8 mouse cellular contexts compared by ENCODE assay signal in the genomic region with DNA sequence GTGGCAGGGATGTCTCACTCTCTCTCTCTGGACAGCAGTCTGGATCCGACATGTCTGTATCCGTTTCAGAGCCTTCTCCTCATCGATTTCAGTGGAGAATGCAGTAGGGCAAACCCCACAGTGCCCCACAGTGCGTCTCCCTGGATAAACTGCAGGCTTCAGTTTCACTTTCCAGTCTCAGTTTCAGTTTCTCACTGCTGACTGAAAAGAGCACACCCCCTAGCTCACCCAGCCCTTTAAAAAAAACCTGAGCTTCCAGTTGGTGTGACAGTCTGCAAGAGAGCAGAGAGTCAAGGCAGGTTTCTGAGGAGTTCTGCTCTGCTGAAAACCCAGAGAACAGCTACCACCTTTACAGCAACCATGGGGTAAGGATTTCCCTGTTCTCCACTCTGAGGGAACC. TPM values are rescaled to one million over a fixed set of nuclear protein-coding genes. Genes with fewer than 3 reads are reported as not detected.
DNase-seq lines count a peak whose midpoint lies in the region; ATAC-seq lines count a peak whose summit lies in the region.

A gene (minus strand): TSS at position 121 of the 400 bp plus-strand sequence.
A gene (plus strand): TSS at position 249 of the 400 bp plus-strand sequence.

- H3K4me1 ChIP-seq in hindbrain, embryonic 13.5 days (replicated peaks) = no peaks in the 10 kb centered on the region
- no peaks in the 10 kb centered on the region for H3K4me1 ChIP-seq in hindbrain, embryonic 14.5 days (replicated peaks; ENCODE audit: control insufficient read depth, insufficient read depth, low read length)

- no peak within 1 kb of the TSS for H3K4me2 ChIP-seq in hindbrain, embryonic 13.5 days
- no peak within 1 kb of the TSS for H3K4me2 ChIP-seq in hindbrain, embryonic 14.5 days (replicated peaks)

- no peaks in the 10 kb centered on the region for H3K9me3 ChIP-seq in hindbrain, embryonic 13.5 days
- H3K9me3 ChIP-seq in hindbrain, embryonic 14.5 days (ENCODE audit: control insufficient read depth, low read length) = no peaks in the 10 kb centered on the region

- no peak within 1 kb of the TSS for H3K9ac ChIP-seq in hindbrain, embryonic 13.5 days
- no peak within 1 kb of the TSS for H3K9ac ChIP-seq in hindbrain, embryonic 14.5 days

- ATAC-seq in hindbrain, embryonic 13.5 days (ENCODE audit: low FRiP score) = no peak
- ATAC-seq in hindbrain, embryonic 14.5 days (ENCODE audit: low FRiP score) = no peak

- H3K27ac ChIP-seq in hindbrain, embryonic 13.5 days = no peak within 1 kb of the TSS
- H3K27ac ChIP-seq in hindbrain, embryonic 14.5 days = no peak within 1 kb of the TSS

- no peak within 1 kb of the TSS for H3K4me3 ChIP-seq in hindbrain, embryonic 13.5 days
- no peak within 1 kb of the TSS for H3K4me3 ChIP-seq in hindbrain, embryonic 14.5 days (replicated peaks; ENCODE audit: low read length)

- DNase-seq in heart, adult 11 months = peak; percentile 95
- DNase-seq in heart, postnatal 25 days (ENCODE audit: low spot score) = no peak
- peak; percentile 75 for DNase-seq in NIH3T3 (ENCODE audit: low read depth)
- peak; percentile 90 for DNase-seq in induced T-regulatory cell, adult 2 months (ENCODE audit: low read depth)
- DNase-seq in lung, postnatal 25 days (ENCODE audit: low spot score) = peak; percentile 57
- no peak for DNase-seq in hindbrain, embryonic 14.5 days (ENCODE audit: low spot score)
- DNase-seq in layer of hippocampus, postnatal 10 days (ENCODE audit: low spot score in 2 of 2) = no peak

- intact Hi-C loops in heart, postnatal 25 days (cut with DNase I) = no loop called here

- H3K36me3 ChIP-seq in hindbrain, embryonic 13.5 days = no peaks in the 10 kb centered on the region
- H3K36me3 ChIP-seq in hindbrain, embryonic 14.5 days (replicated peaks; ENCODE audit: control insufficient read depth, insufficient read depth) = no peaks in the 10 kb centered on the region

- no peaks in the 10 kb centered on the region for H3K27me3 ChIP-seq in hindbrain, embryonic 13.5 days
- H3K27me3 ChIP-seq in hindbrain, embryonic 14.5 days (ENCODE audit: control insufficient read depth, insufficient read depth, low read length) = no peaks in the 10 kb centered on the region

- WGBS in hindbrain, embryonic 13.5 days = 64% methylated on average over 4 of the region's 4 CpGs
- 73% methylated on average over 4 of the region's 4 CpGs for WGBS in hindbrain, embryonic 14.5 days

RNA-seq across cellular contexts. Expression of the first gene that starts in this region (rescaled TPM):
- 1 to 10 TPM; 1.2 to 1.5 TPM for total RNA-seq in heart, postnatal 25 days (2021)
- polyA plus RNA-seq in hindbrain, embryonic 13.5 days (2015; fragmentation: Nextera tagmentation; extraction: Ambion mirVana) = 0.22 and 0.39 TPM in 2 replicates
- 0.07 and 0.44 TPM in 2 replicates for polyA plus RNA-seq in hindbrain, embryonic 14.5 days (2014; fragmentation: Nextera tagmentation; extraction: Ambion mirVana)
- under 1 TPM; 0.22 to 0.27 TPM for total RNA-seq in layer of hippocampus, postnatal 10 days (2021)

RNA-seq across cellular contexts. Expression of the second gene that starts in this region (rescaled TPM):
- total RNA-seq in heart, postnatal 25 days (2021) = 1 to 10 TPM; 1.4 TPM
- 0.23 and 0.34 TPM in 2 replicates for polyA plus RNA-seq in hindbrain, embryonic 13.5 days (2015; fragmentation: Nextera tagmentation; extraction: Ambion mirVana)
- polyA plus RNA-seq in hindbrain, embryonic 14.5 days (2014; fragmentation: Nextera tagmentation; extraction: Ambion mirVana) = 0.13 and 0.54 TPM in 2 replicates
- total RNA-seq in layer of hippocampus, postnatal 10 days (2021) = under 1 TPM; 0.11 to 0.14 TPM

Comparison
In these comparisons a context has a peak if more than half of its experiments do, and no peak if none do; other contexts are left out.
1. DNase-seq: peak in heart, adult 11 months (single experiment), NIH3T3 (single experiment), induced T-regulatory cell, adult 2 months (single experiment) and lung, postnatal 25 days (single experiment); none in heart, postnatal 25 days (single experiment), hindbrain, embryonic 14.5 days (single experiment) and layer of hippocampus, postnatal 10 days (0 of 2).